Mouse (Mus musculus): ENCODE results near the gene Cdr2. TPM values are rescaled to one million over a fixed set of nuclear protein-coding genes. Genes with fewer than 3 reads are reported as not detected.
"Not testable (repeated sequence)": the region's sequence is repeated elsewhere in the genome, so short reads cannot be mapped to it uniquely, and the experiment has no call there.

Gene Cdr2
- total RNA-seq (2021): 1 to 10 TPM; 4.4 to 5.0 TPM
- long read RNA-seq, experiment 1, partial matches to known transcripts: 0 of 2 reads
- long read RNA-seq, experiment 1, other reads (novel, unspliced or antisense): 1 of 2 reads
- long read RNA-seq, experiment 2, transcript Cdr2-201 (5 exons, 2,525 nt): major isoform, 5 of 8 reads
- long read RNA-seq, experiment 2, partial matches to known transcripts: 0 of 8 reads
- long read RNA-seq, experiment 2, other reads (novel, unspliced or antisense): 3 of 8 reads

GRCm38 (mm10) chr7:120982200-120982841 is at the start of gene Cdr2, which contains the start of gene Mfsd13b:
Gene Cdr2, minus strand, starts transcription at chr7:120982312.
Gene Mfsd13b, plus strand, starts transcription at chr7:120982509.
- DNase-seq: peak; percentile 94

GRCm38 (mm10) chr7:121029947-121030346 is 47.8 kb upstream of the Cdr2 start:
- DNase-seq: not testable (repeated sequence)

- no peak for DNase-seq
These were observed 44.2 kb upstream of the Cdr2 start for GRCm38 (mm10) chr7:121026300-121026699.

- no peak for DNase-seq
These were observed 43.3 kb upstream of the Cdr2 start for GRCm38 (mm10) chr7:121025221-121026008.

GRCm38 (mm10) chr7:121020277-121020676 is 38.2 kb upstream of the Cdr2 start:
- no peak for DNase-seq

GRCm38 (mm10) chr7:121018778-121019177 is 36.7 kb upstream of the Cdr2 start:
- DNase-seq: no peak

- DNase-seq: no peak
These were observed 32.4 kb upstream of the Cdr2 start for GRCm38 (mm10) chr7:121014486-121014885.

GRCm38 (mm10) chr7:121011794-121012689 is 29.9 kb upstream of the Cdr2 start:
- no peak for DNase-seq

GRCm38 (mm10) chr7:121003793-121004418 is 21.8 kb upstream of the Cdr2 start:
- no peak for DNase-seq

- no peak for DNase-seq
These were observed 20.4 kb upstream of the Cdr2 start for GRCm38 (mm10) chr7:121002407-121002928.

GRCm38 (mm10) chr7:121001879-121002278 is 19.8 kb upstream of the Cdr2 start:
- DNase-seq: no peak

- no peak for DNase-seq
These were observed 18.1 kb upstream of the Cdr2 start for GRCm38 (mm10) chr7:121000065-121000822.

- no peak for DNase-seq
These were observed 17.0 kb upstream of the Cdr2 start for GRCm38 (mm10) chr7:120999021-120999530.

GRCm38 (mm10) chr7:120991191-120991590 is 9.1 kb upstream of the Cdr2 start:
- no peak for DNase-seq

- no peak for DNase-seq
These were observed 856 bp upstream of the Cdr2 start for GRCm38 (mm10) chr7:120982968-120983367.

- DNase-seq: peak; percentile 32
These were observed 884 bp downstream of the Cdr2 start for GRCm38 (mm10) chr7:120980931-120981924.

GRCm38 (mm10) chr7:120980041-120980440 is 2.1 kb downstream of the Cdr2 start:
- DNase-seq: no peak

- no peak for DNase-seq
These were observed 5.0 kb downstream of the Cdr2 start for GRCm38 (mm10) chr7:120977063-120977462.

- no peak for DNase-seq
These were observed 8.1 kb downstream of the Cdr2 start for GRCm38 (mm10) chr7:120974001-120974400.

Data from gastrocnemius, postnatal 25 days (tissue).